Mouse (Mus musculus) layer of hippocampus, adult 18-20 months (tissue): ENCODE data around the gene Pou2f1. TPM values are rescaled to one million over a fixed set of nuclear protein-coding genes. Genes with fewer than 3 reads are reported as not detected.
A peak's percentile ranks its signal among the peaks of the same experiment; 100 is the strongest.

ENCODE experiments used
- DNase-seq, 2 experiments: peaks; one replicate each; pipeline ENCODE4 v3.0.0; 2022; ENCODE audit warnings: low spot score in 2 of 2
- total RNA-seq, 2 experiments: library from RNA; stranded (reverse); gene quantifications; 2 replicates each; pipeline ENCODE4 v1.2.3; 2021

The Pou2f1 gene
- total RNA-seq, 2 experiments from 2014 or later = 14.6 to 18.0 TPM

DNA sequence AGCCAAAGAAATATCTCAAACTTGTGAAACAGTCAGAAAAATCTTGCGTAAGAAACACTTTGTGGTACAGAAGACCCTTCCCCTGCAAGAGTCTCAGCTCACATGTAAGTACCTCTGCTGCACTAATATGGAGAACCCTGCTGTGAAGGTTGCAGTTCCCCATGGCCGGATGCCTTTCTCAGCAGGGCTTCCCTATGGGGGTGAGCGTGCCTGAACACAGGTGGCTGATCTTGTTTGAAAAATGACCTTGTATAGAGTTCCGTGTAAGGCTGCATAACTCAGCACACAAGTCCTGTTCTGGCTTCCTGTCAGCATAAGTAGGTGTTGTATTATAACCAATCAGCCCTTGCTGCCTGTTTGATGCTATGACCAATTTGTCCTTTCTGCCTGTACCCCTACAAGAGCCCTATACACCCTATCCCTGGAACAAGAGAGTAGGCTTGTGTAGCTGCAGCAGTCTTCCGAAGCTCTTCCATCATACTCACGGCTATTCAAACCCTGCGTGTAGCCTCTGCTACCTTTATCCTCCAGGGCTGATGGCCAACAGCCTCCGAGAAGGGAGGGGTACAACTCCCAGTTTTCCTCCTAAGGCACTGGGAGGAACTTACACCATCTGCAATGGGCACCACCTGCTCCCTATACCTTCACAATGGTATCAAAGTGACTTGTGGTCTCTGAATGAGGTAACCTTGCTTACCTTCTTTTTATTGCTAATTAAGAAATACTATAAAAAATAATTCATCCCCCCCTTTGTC lies 120.2 kb downstream of the Pou2f1 start:
- no peak for DNase-seq

DNA sequence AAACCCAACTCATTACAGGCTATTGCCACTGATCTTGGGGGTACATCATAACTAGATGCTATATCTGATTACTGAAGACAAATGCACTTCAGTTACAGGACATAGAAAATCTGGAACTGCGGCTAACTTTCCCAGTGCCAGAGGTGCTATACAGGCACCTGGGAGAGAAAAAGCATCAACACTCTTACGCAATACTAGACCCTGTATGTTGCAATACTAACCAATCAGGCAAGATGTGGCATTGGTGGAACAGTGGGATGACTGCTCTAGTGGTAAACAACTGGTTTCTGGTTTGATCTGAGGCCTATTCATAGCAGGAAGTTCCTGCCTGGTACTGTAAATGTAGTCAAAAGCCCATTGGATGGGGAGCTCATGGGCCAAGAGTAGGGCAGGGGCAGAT lies 123.7 kb downstream of the Pou2f1 start:
- DNase-seq = no peak

DNA sequence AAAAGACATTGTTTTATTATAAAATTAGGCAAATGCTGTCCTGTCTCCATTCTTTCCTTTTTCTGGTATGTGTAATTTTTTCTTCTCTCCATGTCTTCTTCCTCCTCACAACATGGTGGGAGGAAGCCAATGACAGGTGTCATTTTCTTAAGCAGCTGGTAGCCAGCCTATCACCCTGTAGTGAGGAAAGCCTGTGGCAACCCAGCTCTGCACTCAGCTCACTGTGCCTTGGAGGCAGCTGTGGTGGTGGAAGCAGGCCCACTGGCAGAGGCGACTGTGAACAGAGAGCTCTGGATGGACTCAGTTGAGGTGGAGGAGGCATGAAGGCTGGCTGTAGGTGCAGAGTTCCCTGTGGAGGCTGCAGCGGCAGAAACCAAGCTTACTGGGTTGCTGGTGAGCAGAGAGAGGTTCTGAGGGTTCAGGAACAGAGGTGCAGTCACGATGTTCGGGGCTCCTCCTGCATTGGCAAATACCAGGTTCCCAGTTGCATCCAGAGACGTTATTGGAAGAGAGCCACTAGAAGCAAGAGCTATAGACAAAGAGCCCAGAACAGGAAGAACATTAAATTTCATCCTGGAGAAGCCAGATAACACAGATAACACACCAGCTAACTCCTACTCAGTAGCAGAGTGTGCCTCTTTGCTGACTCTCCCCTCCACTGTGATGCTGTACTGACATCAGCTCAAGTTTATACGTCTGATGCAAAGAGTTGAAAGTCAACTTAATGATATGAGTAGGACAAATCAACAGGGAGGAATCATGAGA lies 126.8 kb downstream of the Pou2f1 start:
- DNase-seq = no peak

DNA sequence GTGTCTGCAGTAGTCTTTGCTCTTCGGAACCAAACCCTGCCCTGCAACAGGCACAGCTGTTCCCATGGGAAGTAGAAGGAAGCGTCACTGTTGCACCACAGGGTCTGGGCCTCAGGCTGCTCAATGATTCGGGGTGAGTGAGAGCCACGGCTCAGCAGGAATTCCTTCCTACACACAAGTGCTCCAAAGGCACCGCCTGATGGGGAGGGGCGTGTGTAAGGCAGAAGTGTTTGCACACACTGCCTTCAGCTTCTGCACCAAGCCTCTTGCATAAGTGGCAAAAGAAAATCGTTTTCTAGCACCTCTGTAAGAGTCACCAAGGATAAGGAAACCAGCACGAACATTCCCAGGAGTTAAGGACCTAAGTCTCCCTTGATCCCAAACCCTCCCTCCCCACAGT lies 127.8 kb downstream of the Pou2f1 start:
- no peak for DNase-seq

GRCm38 (mm10) chr1:165868659-165869058 lies 133.8 kb downstream of the Pou2f1 start:
- DNase-seq = no peak

- no peak for DNase-seq
Observed at GRCm38 (mm10) chr1:165866630-165867280, 135.7 kb downstream of the Pou2f1 start.

DNA sequence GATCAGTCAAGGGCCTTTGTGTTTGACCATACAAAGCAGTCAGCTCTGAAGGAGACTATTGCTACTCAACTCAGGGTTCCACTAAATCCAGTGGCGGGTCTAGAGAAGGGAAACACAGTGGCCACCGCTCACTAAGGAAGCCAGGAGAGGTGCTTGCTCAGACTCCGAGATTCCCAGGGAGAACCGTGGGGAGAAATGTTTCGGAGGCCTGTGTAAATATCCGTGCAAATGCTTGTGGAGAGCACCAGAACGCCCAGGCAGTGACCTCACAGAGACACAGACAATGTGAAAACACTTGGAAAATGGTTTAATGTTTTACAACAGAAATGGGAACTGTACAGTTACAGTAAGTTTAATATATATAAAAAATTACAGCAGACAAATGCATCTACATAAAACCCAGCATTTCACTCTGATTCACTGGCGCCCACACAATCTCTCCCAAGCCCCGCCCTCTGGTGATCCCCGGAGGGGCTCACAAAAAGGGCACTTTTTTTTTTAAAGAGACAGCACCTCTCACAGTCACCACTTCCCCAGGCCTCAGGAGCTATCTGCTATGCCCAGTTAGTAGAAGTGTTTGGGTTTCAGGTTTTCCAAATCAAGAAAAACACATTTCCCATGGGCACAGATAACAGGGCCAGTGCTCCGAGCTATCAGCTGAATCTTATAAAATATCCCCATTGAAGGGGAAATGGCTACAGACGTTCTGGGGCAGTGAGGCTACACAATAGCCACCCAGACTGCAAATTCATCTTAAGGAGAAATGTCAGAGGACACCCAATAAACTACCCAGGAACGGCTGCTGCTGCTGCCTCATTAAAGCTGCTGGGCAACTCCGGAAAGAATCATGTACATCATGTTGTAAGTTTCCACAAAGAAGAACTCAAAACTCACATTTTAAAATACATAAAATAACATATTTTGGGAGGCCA lies 137.3 kb downstream of the Pou2f1 start:
- DNase-seq = no peak

DNA sequence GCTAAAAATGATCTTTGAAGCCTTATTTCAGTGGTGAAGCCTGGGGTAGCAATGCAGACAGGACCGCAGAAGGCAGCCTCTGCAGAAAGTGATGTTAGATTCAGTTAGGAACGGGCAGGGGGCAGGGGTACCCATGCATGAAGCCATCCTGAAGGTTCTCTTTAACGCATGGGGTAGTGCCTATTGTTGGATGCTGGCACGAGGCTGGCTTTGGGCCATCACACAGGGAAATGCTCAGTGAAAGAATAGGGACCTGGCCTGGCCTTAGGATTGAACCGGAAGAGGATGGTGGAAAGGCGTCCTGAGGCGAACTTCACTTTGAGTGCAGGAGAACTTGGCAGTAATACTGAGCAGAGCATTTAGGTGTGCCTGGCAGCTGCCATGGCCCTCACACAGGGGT lies 140.4 kb downstream of the Pou2f1 start:
- no peak for DNase-seq

DNA sequence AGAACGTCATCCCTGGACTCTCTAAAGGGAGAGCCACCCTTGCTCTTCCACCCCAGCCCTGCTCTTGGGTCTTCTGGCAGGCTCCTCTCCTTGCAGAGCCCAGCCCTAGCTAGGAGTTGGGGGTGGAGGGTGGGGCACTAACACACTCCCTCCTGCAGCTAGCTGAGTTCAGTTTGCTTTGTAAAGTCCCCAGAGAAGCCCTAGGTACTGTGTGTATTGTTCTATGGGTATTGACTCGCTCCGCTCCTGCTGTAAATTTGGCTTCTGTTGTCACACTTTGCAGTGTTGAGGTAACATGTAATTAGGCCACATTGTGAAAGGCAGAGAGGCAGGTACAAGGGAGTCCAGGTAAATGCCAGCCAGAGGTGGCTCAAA lies 141.3 kb downstream of the Pou2f1 start:
- DNase-seq = no peak

GRCm38 (mm10) chr1:165860373-165861234 lies 141.9 kb downstream of the Pou2f1 start:
- DNase-seq = no peak

GRCm38 (mm10) chr1:165858356-165858755 lies 144.1 kb downstream of the Pou2f1 start:
- DNase-seq = no peak

GRCm38 (mm10) chr1:165857279-165857678 lies 145.2 kb downstream of the Pou2f1 start:
- no peak for DNase-seq

- DNase-seq = no peak
Observed at GRCm38 (mm10) chr1:165855759-165856545, 146.5 kb downstream of the Pou2f1 start.

DNA sequence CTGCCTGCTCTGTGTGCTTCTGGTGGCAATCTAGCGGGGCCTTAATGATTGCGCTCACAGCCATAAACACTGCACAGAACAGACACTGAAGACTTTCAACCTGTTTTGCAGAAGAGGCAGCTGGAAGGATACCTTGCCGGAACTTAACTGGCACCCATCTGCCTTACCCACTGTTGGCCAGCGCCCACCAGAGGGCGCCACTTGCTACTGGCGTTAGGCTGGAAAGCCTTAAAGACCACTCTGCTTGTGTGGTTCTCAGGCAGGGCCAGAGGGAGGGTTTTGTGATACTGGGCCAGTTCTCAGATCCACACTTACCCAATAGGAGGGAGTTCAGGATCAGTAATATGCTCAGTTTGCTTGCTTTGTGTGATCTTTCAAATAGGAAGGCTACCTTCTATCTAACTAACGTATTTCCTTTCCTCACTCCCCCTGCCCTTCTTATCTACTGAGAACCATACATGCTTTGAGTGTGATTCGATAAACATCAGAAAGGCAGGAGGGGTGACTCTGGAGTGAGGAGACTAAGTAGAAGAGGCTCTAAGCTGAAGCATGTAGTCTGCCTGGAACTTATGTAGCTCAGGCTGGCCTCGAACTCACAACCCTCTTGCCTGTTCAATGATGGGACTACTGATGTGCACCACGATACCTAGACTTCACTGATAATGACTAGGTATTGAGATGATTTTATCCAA lies 148.6 kb downstream of the Pou2f1 start:
- DNase-seq = peak in 1 of 2 experiments; percentile 61

DNA sequence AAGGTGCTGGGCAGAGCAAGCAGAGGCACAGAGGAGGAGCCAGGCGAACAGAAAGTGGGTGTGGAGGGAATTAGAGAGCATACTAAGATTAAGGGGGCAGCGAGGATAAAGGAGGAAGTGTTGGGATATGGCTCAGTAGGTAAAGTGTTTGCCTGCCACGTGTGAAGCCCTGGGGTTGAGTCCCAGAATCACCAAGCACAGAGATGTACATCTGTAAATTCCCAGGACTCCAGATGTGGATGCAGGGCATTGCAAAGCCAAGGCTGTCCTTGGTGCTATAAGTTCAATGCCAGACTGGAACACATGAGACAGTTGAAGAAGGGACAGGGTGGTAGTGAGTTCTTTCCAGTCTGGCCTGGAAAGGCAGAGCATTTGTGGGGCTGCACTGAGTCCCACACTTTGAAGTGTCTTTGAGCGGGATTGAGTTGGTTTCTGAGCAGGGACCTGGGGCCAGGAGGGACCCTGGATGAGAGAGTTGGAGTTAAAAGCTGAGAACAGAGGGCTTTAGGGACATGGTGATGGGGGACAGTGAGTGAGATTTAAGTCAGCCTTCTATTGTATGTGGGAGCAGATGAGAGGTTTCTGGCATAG lies 149.3 kb downstream of the Pou2f1 start:
- DNase-seq = no peak

- DNase-seq = no peak
Observed at GRCm38 (mm10) chr1:165852131-165852530, 150.3 kb downstream of the Pou2f1 start.

DNA sequence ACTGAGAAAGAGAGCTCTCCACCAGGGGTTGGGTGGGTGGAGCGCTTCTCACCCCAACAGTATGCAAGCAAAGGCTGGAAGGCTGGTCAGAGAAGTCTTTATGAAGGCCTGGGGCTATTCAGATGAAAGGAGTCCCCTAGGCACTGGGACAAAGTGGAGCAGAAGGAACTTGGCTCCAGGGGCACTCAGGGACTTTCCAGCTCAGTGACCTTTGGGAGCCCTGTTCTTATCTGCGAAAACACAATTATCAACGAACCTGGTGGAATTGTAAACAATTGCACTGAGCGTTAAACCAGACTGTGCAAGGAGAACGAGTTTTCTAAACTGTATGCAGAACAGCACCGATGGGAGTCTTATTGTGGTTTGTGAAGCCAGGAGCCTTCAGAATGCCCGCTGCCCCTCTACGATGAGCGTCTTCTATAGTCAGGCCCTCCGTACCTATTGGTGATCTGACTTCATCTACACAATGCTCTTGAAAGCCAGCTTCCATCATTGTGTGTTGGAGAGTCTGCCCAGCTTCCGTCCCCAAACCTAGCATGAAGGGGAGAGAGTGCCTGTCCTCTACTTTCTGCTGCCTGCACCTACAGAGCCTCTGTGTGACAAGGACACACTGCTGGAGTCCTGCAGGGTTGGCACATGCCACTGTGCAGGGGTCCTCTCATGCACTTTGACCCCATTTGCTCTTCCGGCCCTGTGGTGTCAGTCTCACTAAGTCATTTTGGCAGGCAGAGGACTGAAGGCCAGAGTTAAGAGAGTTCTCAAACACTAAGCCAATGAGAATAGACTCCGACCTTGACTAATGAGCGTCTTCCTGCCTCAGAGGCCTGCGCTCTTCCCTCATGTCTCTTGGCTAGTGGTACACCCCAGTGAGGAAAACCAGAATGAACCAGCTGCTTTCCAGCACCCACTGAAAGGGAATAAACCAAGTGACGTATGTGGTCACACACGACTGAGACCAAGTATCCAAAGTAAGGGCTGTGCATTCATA lies 152.7 kb downstream of the Pou2f1 start:
- DNase-seq = no peak
